29 mouse cellular contexts compared by ENCODE assay signal in genomic region chr7:45462325-45462724, GRCm38 (mm10). TPM values are rescaled to one million over a fixed set of nuclear protein-coding genes. Genes with fewer than 3 reads are reported as not detected.
DNase-seq lines count a peak whose midpoint lies in the region; ATAC-seq and TF ChIP-seq lines count a peak whose summit lies in the region.
"Had no signal": no experiment of that assay in that cellular context is flagged by ENCODE, and none has a peak within 500 bp of the region (broad histone marks: within the 10 kb centered on the region; RNA-seq: fewer than 3 reads in every experiment).

No protein-coding gene starts in this region.

- no peak overlapping the region for H3K4me3 ChIP-seq in gastrocnemius, adult 2 months
- H3K4me3 ChIP-seq in liver, embryonic 14.5 days (ENCODE audit: insufficient read depth in 1 of 2, low read depth in 2 of 2, low read length in 2 of 2) = no peak overlapping the region
- no peak overlapping the region for H3K4me3 ChIP-seq in liver, postnatal 0 days (ENCODE audit: low read depth, low read length)
- H3K4me3 ChIP-seq in intestine, embryonic 16.5 days (ENCODE audit: low read length) = no peak overlapping the region
- H3K4me3 ChIP-seq in layer of hippocampus, adult 2 months = no peak overlapping the region
- H3K4me3 ChIP-seq: embryonic facial prominence, embryonic 15.5 days; heart, embryonic 12.5 days; midbrain, embryonic 12.5 days had no signal

- no peak for ATAC-seq in liver, embryonic 14.5 days (ENCODE audit: insufficient read depth)
- no peak for ATAC-seq in liver, postnatal 0 days
- ATAC-seq in intestine, embryonic 16.5 days = no peak
- ATAC-seq: activated CD4-positive, CD25-positive, alpha-beta regulatory T cell, adult 4 months; forebrain, postnatal 0 days had no signal

- H3K27me3 ChIP-seq in liver, embryonic 14.5 days (ENCODE audit: control insufficient read depth, insufficient read depth, low read length) = no peaks in the 10 kb centered on the region
- H3K27me3 ChIP-seq in liver, postnatal 0 days (ENCODE audit: insufficient read depth, low read length) = no peaks in the 10 kb centered on the region
- H3K27me3 ChIP-seq in intestine, embryonic 16.5 days (replicated peaks; ENCODE audit: control insufficient read depth, insufficient read depth, low read length) = no peaks in the 10 kb centered on the region
- H3K27me3 ChIP-seq: embryonic facial prominence, embryonic 15.5 days; heart, embryonic 12.5 days; midbrain, embryonic 12.5 days had no signal

- TF ChIP-seq CTCF in gastrocnemius, adult 2 months (IDR thresholded peaks at IDR 0.05) = no peak
- no peak for TF ChIP-seq CTCF in liver, embryonic 14.5 days (IDR thresholded peaks at IDR 0.05; ENCODE audit: low read depth)
- no peak for TF ChIP-seq CTCF in liver, postnatal 0 days (IDR thresholded peaks at IDR 0.05; ENCODE audit: low read depth)
- TF ChIP-seq CTCF in layer of hippocampus, adult 2 months (conservative IDR thresholded peaks at IDR 0.05) = no peak

- TF ChIP-seq EP300 in liver, embryonic 14.5 days (IDR thresholded peaks at IDR 0.05; ENCODE audit: low read depth) = no peak
- TF ChIP-seq EP300 in liver, postnatal 0 days (IDR thresholded peaks at IDR 0.05; ENCODE audit: low read depth) = no peak

- H3K4me1 ChIP-seq in liver, embryonic 14.5 days (replicated peaks; ENCODE audit: control insufficient read depth in 2 of 2, insufficient read depth in 2 of 2, low read length in 1 of 2) = peaks cover 34 to 44% of the 10 kb centered on the region in 2 experiments
- peaks cover 42% of the 10 kb centered on the region for H3K4me1 ChIP-seq in liver, postnatal 0 days (ENCODE audit: insufficient read depth)
- H3K4me1 ChIP-seq in intestine, embryonic 16.5 days (ENCODE audit: control insufficient read depth, insufficient read depth, low read length) = peaks cover 39% of the 10 kb centered on the region

- H3K9ac ChIP-seq in liver, embryonic 14.5 days (replicated peaks) = no peak overlapping the region
- H3K9ac ChIP-seq in liver, postnatal 0 days (replicated peaks) = no peak overlapping the region
- no peak overlapping the region for H3K9ac ChIP-seq in intestine, embryonic 16.5 days (ENCODE audit: low read depth, low read length)
- H3K9ac ChIP-seq: embryonic facial prominence, embryonic 15.5 days; forebrain, postnatal 0 days; heart, embryonic 12.5 days; hindbrain, embryonic 14.5 days; midbrain, embryonic 12.5 days had no signal

- no peak overlapping the region for H3K27ac ChIP-seq in gastrocnemius, adult 2 months
- H3K27ac ChIP-seq in liver, embryonic 14.5 days = peak overlapping the region; percentile 98
- H3K27ac ChIP-seq in liver, postnatal 0 days (ENCODE audit: low read depth) = no peak overlapping the region; the same call in 1 of the 2 replicates
- H3K27ac ChIP-seq in intestine, embryonic 16.5 days (ENCODE audit: low read length) = peak overlapping the region; percentile 17; the same call in 1 of the 2 replicates
- H3K27ac ChIP-seq in layer of hippocampus, adult 2 months = no peak overlapping the region
- H3K27ac ChIP-seq: hindbrain, embryonic 14.5 days had no signal

- 87% methylated on average over 4 of the region's 4 CpGs for WGBS in liver, embryonic 14.5 days (ENCODE audit: insufficient replicate concordance)
- 80% methylated on average over 4 of the region's 4 CpGs for WGBS in liver, postnatal 0 days (ENCODE audit: insufficient replicate concordance)
- WGBS in intestine, embryonic 16.5 days = 84% methylated on average over 4 of the region's 4 CpGs

- no peaks in the 10 kb centered on the region for H3K9me3 ChIP-seq in liver, embryonic 14.5 days (ENCODE audit: control insufficient read depth, low read length)
- H3K9me3 ChIP-seq in liver, postnatal 0 days (ENCODE audit: low read length) = no peaks in the 10 kb centered on the region
- no peaks in the 10 kb centered on the region for H3K9me3 ChIP-seq in intestine, embryonic 16.5 days (ENCODE audit: control insufficient read depth, low read length)
- H3K9me3 ChIP-seq: embryonic facial prominence, embryonic 15.5 days; forebrain, embryonic 10.5 days; heart, embryonic 12.5 days; midbrain, embryonic 12.5 days had no signal

- peak; percentile 12 for DNase-seq in gastrocnemius, adult 2 months
- no peak for DNase-seq in gastrocnemius, postnatal 36 days
- DNase-seq in liver, embryonic 14.5 days (ENCODE audit: low read depth in 3 of 3, low spot score in 3 of 3) = no peak
- no peak for DNase-seq in liver, postnatal 0 days
- no peak for DNase-seq in layer of hippocampus, adult 2 months (ENCODE audit: low spot score in 2 of 2)
- no peak for DNase-seq in lung, postnatal 14 days
- no peak for DNase-seq in thymus, postnatal 4 days
- DNase-seq: adrenal gland, postnatal 36 days; cerebellum, adult 18-20 months; cerebellum, postnatal 36 days; forebrain, postnatal 0 days; heart, postnatal 36 days; kidney, adult 11 months; lung, adult 2 months; lung, postnatal 36 days; thymus, postnatal 14 days had no signal

- no peak overlapping the region for H3K4me2 ChIP-seq in liver, embryonic 14.5 days (ENCODE audit: low read depth)
- H3K4me2 ChIP-seq in liver, postnatal 0 days (ENCODE audit: low read depth, low read length) = no peak overlapping the region
- H3K4me2 ChIP-seq in intestine, embryonic 16.5 days (ENCODE audit: low read depth, low read length) = no peak overlapping the region
- H3K4me2 ChIP-seq: embryonic facial prominence, embryonic 15.5 days; hindbrain, embryonic 14.5 days; midbrain, embryonic 12.5 days had no signal

- intact Hi-C loops in gastrocnemius, adult 2 months (cut with DNase I) = no loop called here
- intact Hi-C loops in gastrocnemius, postnatal 36 days (cut with DNase I) = no loop called here

- peaks cover 38% of the 10 kb centered on the region for H3K36me3 ChIP-seq in liver, embryonic 14.5 days (replicated peaks; ENCODE audit: control insufficient read depth, insufficient read depth, low read depth)
- peaks cover 42% of the 10 kb centered on the region for H3K36me3 ChIP-seq in liver, postnatal 0 days (replicated peaks; ENCODE audit: insufficient read depth, low read length)
- peaks cover 3% of the 10 kb centered on the region for H3K36me3 ChIP-seq in intestine, embryonic 16.5 days (ENCODE audit: control insufficient read depth, insufficient read depth, low read length)

RNA-seq across cellular contexts. Expression of gene Ftl1, which starts 2.6 kb away (rescaled TPM):
- 100 to 1,000 TPM; 122 to 149 TPM for total RNA-seq in gastrocnemius, adult 2 months (2021)
- 100 to 1,000 TPM; 132 to 146 TPM for total RNA-seq in gastrocnemius, postnatal 36 days (2021)
- polyA plus RNA-seq in liver, embryonic 14.5 days (2012; rRNA removed) = 1,846 and 1,956 TPM in 2 replicates
- 4,811 and 5,161 TPM in 2 replicates for polyA plus RNA-seq in liver, embryonic 14.5 days (2014; fragmentation: Nextera tagmentation; extraction: Ambion mirVana)
- polyA plus RNA-seq in liver, postnatal 0 days (2015; fragmentation: Nextera tagmentation; extraction: Ambion mirVana) = 5,147 and 5,518 TPM in 2 replicates
- 7,117 and 7,555 TPM in 2 replicates for polyA plus RNA-seq in intestine, embryonic 16.5 days (2015; fragmentation: Nextera tagmentation; extraction: Ambion mirVana)
- 100 to 1,000 TPM; 186 to 204 TPM for total RNA-seq in layer of hippocampus, adult 2 months (2021)

RNA-seq across cellular contexts. Expression of gene Bax, which starts 4.4 kb away (rescaled TPM):
- 10 to 100 TPM; 17.6 to 18.4 TPM for total RNA-seq in gastrocnemius, adult 2 months (2021)
- total RNA-seq in gastrocnemius, postnatal 36 days (2021) = 10 to 100 TPM; 13.8 to 14.6 TPM
- 57.9 and 68.5 TPM in 2 replicates for polyA plus RNA-seq in liver, embryonic 14.5 days (2012; rRNA removed)
- 49.7 and 62.4 TPM in 2 replicates for polyA plus RNA-seq in liver, embryonic 14.5 days (2014; fragmentation: Nextera tagmentation; extraction: Ambion mirVana)
- polyA plus RNA-seq in liver, postnatal 0 days (2015; fragmentation: Nextera tagmentation; extraction: Ambion mirVana) = 59.6 and 60.8 TPM in 2 replicates
- 178 and 185 TPM in 2 replicates for polyA plus RNA-seq in intestine, embryonic 16.5 days (2015; fragmentation: Nextera tagmentation; extraction: Ambion mirVana)
- total RNA-seq in layer of hippocampus, adult 2 months (2021) = 10 to 100 TPM; 73.2 to 77.6 TPM

RNA-seq across cellular contexts. Expression of gene Tulp2, which starts 19.4 kb away (rescaled TPM):
- under 1 TPM in 1 of 2 experiments, not detected in 1; 0.39 TPM for total RNA-seq in gastrocnemius, adult 2 months (2021)
- under 1 TPM in 1 of 2 experiments, not detected in 1; 0.39 TPM for total RNA-seq in gastrocnemius, postnatal 36 days (2021)
- polyA plus RNA-seq in liver, embryonic 14.5 days (2012; rRNA removed) = 0.06 and 0.13 TPM in 2 replicates
- 0.47 and 0.57 TPM in 2 replicates for polyA plus RNA-seq in liver, embryonic 14.5 days (2014; fragmentation: Nextera tagmentation; extraction: Ambion mirVana)
- 0.22 and 0.30 TPM in 2 replicates for polyA plus RNA-seq in liver, postnatal 0 days (2015; fragmentation: Nextera tagmentation; extraction: Ambion mirVana)
- polyA plus RNA-seq in intestine, embryonic 16.5 days (2015; fragmentation: Nextera tagmentation; extraction: Ambion mirVana) = 0.78 and 0.93 TPM in 2 replicates
- not detected for total RNA-seq in layer of hippocampus, adult 2 months (2021)
- total RNA-seq: layer of hippocampus, adult 8-10 months; left cerebral cortex, postnatal 36 days had no signal
- polyA plus RNA-seq: small intestine, adult 2 months had no signal

RNA-seq across cellular contexts. Expression of gene Gm45808, which starts 24.3 kb away (rescaled TPM):
- total RNA-seq in gastrocnemius, adult 2 months (2021) = 1 to 10 TPM; 5.5 to 8.4 TPM
- 1 to 10 TPM; 6.1 to 6.6 TPM for total RNA-seq in gastrocnemius, postnatal 36 days (2021)
- polyA plus RNA-seq in liver, embryonic 14.5 days (2012; rRNA removed) = not detected in 2 replicates
- 0.20 TPM in 1 of 2 replicates, not detected in the other for polyA plus RNA-seq in liver, embryonic 14.5 days (2014; fragmentation: Nextera tagmentation; extraction: Ambion mirVana)
- polyA plus RNA-seq in liver, postnatal 0 days (2015; fragmentation: Nextera tagmentation; extraction: Ambion mirVana) = 0.15 and 0.33 TPM in 2 replicates
- not detected in 2 replicates for polyA plus RNA-seq in intestine, embryonic 16.5 days (2015; fragmentation: Nextera tagmentation; extraction: Ambion mirVana)
- total RNA-seq in layer of hippocampus, adult 2 months (2021) = 1 to 10 TPM; 2.1 to 3.1 TPM
- total RNA-seq: forebrain, postnatal 0 days; monocyte, adult 5-6 weeks had no signal
- polyA plus RNA-seq: activated CD4-positive, CD25-positive, alpha-beta regulatory T cell, adult 4 months; embryonic facial prominence, embryonic 15.5 days; forebrain, embryonic 10.5 days; forebrain, postnatal 0 days; heart, embryonic 12.5 days; hindbrain, embryonic 14.5 days; kidney, postnatal 0 days; lung, adult 2 months; midbrain, embryonic 12.5 days; neural tube, embryonic 14.5 days; small intestine, adult 2 months had no signal

RNA-seq across cellular contexts. Expression of gene Ruvbl2, which starts 24.4 kb away (rescaled TPM):
- total RNA-seq in gastrocnemius, adult 2 months (2021) = 10 to 100 TPM; 18.2 to 28.1 TPM
- total RNA-seq in gastrocnemius, postnatal 36 days (2021) = 10 to 100 TPM; 22.1 to 23.0 TPM
- polyA plus RNA-seq in liver, embryonic 14.5 days (2012; rRNA removed) = 65.7 and 69.5 TPM in 2 replicates
- 67.5 and 82.7 TPM in 2 replicates for polyA plus RNA-seq in liver, embryonic 14.5 days (2014; fragmentation: Nextera tagmentation; extraction: Ambion mirVana)
- 30.1 and 36.5 TPM in 2 replicates for polyA plus RNA-seq in liver, postnatal 0 days (2015; fragmentation: Nextera tagmentation; extraction: Ambion mirVana)
- 121 and 134 TPM in 2 replicates for polyA plus RNA-seq in intestine, embryonic 16.5 days (2015; fragmentation: Nextera tagmentation; extraction: Ambion mirVana)
- 10 to 100 TPM; 35.0 to 37.2 TPM for total RNA-seq in layer of hippocampus, adult 2 months (2021)

Comparison
In these comparisons a context has a peak if more than half of its experiments do, and no peak if none do; other contexts are left out.
1. H3K27ac ChIP-seq: peak in liver, embryonic 14.5 days (single experiment) and intestine, embryonic 16.5 days (single experiment); none in gastrocnemius, adult 2 months (single experiment), liver, postnatal 0 days (single experiment) and layer of hippocampus, adult 2 months (single experiment).